Mouse (Mus musculus) megakaryocyte, embryonic 14.5 days (primary cell): ENCODE results near the gene Atp6v1b1.

Experiments
- FLI1 ChIP-seq: IDR thresholded peaks from 2 replicates; pipeline ENCODE4 v1.6.1; 2012; ENCODE audit warnings: low read length, inconsistent platforms, mixed read lengths
- GATA1 ChIP-seq: IDR thresholded peaks from 3 replicates; pipeline ENCODE4 v1.6.1; 2012; ENCODE audit warnings: mixed read lengths, low read length, inconsistent platforms, borderline replicate concordance

DNA sequence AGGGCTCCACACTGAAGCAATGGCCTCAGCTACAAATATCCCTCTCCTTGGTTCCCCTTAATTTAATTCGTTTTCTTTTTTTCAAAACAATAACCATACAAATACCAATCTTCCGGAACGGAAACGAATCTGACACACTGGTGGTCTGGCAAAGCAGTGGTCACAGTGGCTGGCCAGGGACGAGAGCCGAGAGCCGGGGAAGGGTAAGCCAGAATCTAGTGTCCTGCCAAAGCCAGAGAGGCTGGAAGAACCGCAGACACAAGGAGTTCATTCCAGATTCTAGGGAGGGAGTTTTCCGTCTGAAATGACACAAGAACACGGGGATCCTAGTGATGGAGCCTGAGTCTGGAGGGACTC lies 39.1 kb upstream of the Atp6v1b1 start:
- TF ChIP-seq GATA1, result no peak
- no peak for TF ChIP-seq FLI1
